Mouse (Mus musculus): ENCODE measurements around the gene Rfx5. TPM values are rescaled to one million over a fixed set of nuclear protein-coding genes. Genes with fewer than 3 reads are reported as not detected.
A peak's percentile ranks its signal among the peaks of the same experiment; 100 is the strongest.

Rfx5 gene
- polyA plus RNA-seq, 1 experiment from 2014 or later: 13.3 TPM

- Histone ChIP-seq H3K4me1 (peaks cover 14% of the 10 kb centered on the region; the same call in 1 of the 2 replicates), H3K9ac (no peak overlapping the region), H3K36me3 (0 out of 2 replicates have a peak, but pooled peaks cover 4% of the 10 kb centered on the region), H3K27me3 (no peaks in the 10 kb centered on the region), H3K4me2 (replicated peaks) (no peak overlapping the region), H3K27ac (no peak overlapping the region), H3K4me3 (no peak overlapping the region), H3K9me3 (no peaks in the 10 kb centered on the region)
- 83% methylated on average over 3 of the region's 3 CpGs for WGBS
- no peak for ATAC-seq (ENCODE audit: insufficient number of reproducible peaks, insufficient read depth, low FRiP score, low TSS enrichment)
Measured at GRCm38 (mm10) chr3:94972552-94972951, 18.7 kb downstream of the Rfx5 start.

- 89% methylated on average over 5 of the region's 5 CpGs for WGBS
- Histone ChIP-seq H3K4me3 (peak overlapping the region; percentile 90), H3K4me1 (peaks cover 14% of the 10 kb centered on the region; the same call in 1 of the 2 replicates), H3K4me2 (replicated peaks) (peak overlapping the region; percentile 57), H3K27me3 (no peaks in the 10 kb centered on the region), H3K9ac (no peak overlapping the region), H3K9me3 (no peaks in the 10 kb centered on the region), H3K27ac (no peak overlapping the region), H3K36me3 (0 out of 2 replicates have a peak, but pooled peaks cover 9% of the 10 kb centered on the region)
- ATAC-seq (ENCODE audit: insufficient number of reproducible peaks, insufficient read depth, low FRiP score, low TSS enrichment): no peak
Measured at GRCm38 (mm10) chr3:94973620-94974019, 19.7 kb downstream of the Rfx5 start.

GRCm38 (mm10) chr3:94974026-94974527 is 20.2 kb downstream of the Rfx5 start:
- Histone ChIP-seq H3K4me1 (peaks cover 14% of the 10 kb centered on the region; the same call in 1 of the 2 replicates), H3K9me3 (no peaks in the 10 kb centered on the region), H3K27ac (no peak overlapping the region), H3K36me3 (0 out of 2 replicates have a peak, but pooled peaks cover 9% of the 10 kb centered on the region), H3K4me3 (peak overlapping the region; percentile 90), H3K4me2 (replicated peaks) (peak overlapping the region; percentile 57), H3K27me3 (no peaks in the 10 kb centered on the region), H3K9ac (peak overlapping the region; percentile 52)
- WGBS: 16% methylated on average over 9 of the region's 9 CpGs
- no peak for ATAC-seq (ENCODE audit: insufficient number of reproducible peaks, insufficient read depth, low FRiP score, low TSS enrichment)

GRCm38 (mm10) chr3:94974528-94975422 is 20.9 kb downstream of the Rfx5 start, which contains the start of gene Pi4kb:
TSS of gene Pi4kb (plus strand) at chr3:94974731.
- H3K4me2 ChIP-seq (replicated peaks): peak within 1 kb of the TSS; percentile 71
- peak within 1 kb of the TSS; percentile 90 for H3K4me3 ChIP-seq
- ATAC-seq (ENCODE audit: insufficient number of reproducible peaks, insufficient read depth, low FRiP score, low TSS enrichment): peak; percentile 91

GRCm38 (mm10) chr3:94984312-94984711 is 30.4 kb downstream of the Rfx5 start:
- Histone ChIP-seq H3K4me1 (peaks cover 13% of the 10 kb centered on the region), H3K27ac (no peak overlapping the region), H3K27me3 (no peaks in the 10 kb centered on the region), H3K4me2 (replicated peaks) (no peak overlapping the region), H3K9me3 (no peaks in the 10 kb centered on the region), H3K36me3 (peaks cover 34% of the 10 kb centered on the region), H3K9ac (no peak overlapping the region), H3K4me3 (no peak overlapping the region)
- ATAC-seq (ENCODE audit: insufficient number of reproducible peaks, insufficient read depth, low FRiP score, low TSS enrichment): no peak
- WGBS: 90% methylated on average over 11 of the region's 11 CpGs

More at GRCm38 (mm10) chr3:94974528-94975422, 20.9 kb downstream of the Rfx5 start, which contains the start of gene Pi4kb:
- Histone ChIP-seq H3K9ac (peak within 1 kb of the TSS; percentile 94), H3K27me3 (no peaks in the 10 kb centered on the region), H3K36me3 (0 out of 2 replicates have a peak, but pooled peaks cover 9% of the 10 kb centered on the region), H3K9me3 (no peaks in the 10 kb centered on the region), H3K27ac (peak within 1 kb of the TSS; percentile 91), H3K4me1 (peaks cover 14% of the 10 kb centered on the region; the same call in 1 of the 2 replicates)
- WGBS: under 1% methylated on average over 57 of the region's 57 CpGs

GRCm38 (mm10) chr3:94985513-94985912 is 31.6 kb downstream of the Rfx5 start:
- no peaks in the 10 kb centered on the region for H3K27me3 ChIP-seq
- H3K4me3 ChIP-seq: no peak overlapping the region
- WGBS: 98% methylated on average over 2 of the region's 2 CpGs
- no peak overlapping the region for H3K4me2 ChIP-seq (replicated peaks)
- H3K4me1 ChIP-seq: peaks cover 21% of the 10 kb centered on the region
- no peak overlapping the region for H3K27ac ChIP-seq
- no peak overlapping the region for H3K9ac ChIP-seq
- H3K9me3 ChIP-seq: no peaks in the 10 kb centered on the region
- no peak for ATAC-seq (ENCODE audit: insufficient number of reproducible peaks, insufficient read depth, low FRiP score, low TSS enrichment)
- peaks cover 34% of the 10 kb centered on the region for H3K36me3 ChIP-seq

- H3K4me3 ChIP-seq: no peak overlapping the region
- no peaks in the 10 kb centered on the region for H3K27me3 ChIP-seq
- no peak overlapping the region for H3K9ac ChIP-seq
- no peak for ATAC-seq (ENCODE audit: insufficient number of reproducible peaks, insufficient read depth, low FRiP score, low TSS enrichment)
- no peak overlapping the region for H3K27ac ChIP-seq
- no peaks in the 10 kb centered on the region for H3K9me3 ChIP-seq
- no peak overlapping the region for H3K4me2 ChIP-seq (replicated peaks)
- H3K36me3 ChIP-seq: peaks cover 38% of the 10 kb centered on the region
- peaks cover 23% of the 10 kb centered on the region for H3K4me1 ChIP-seq
Measured at GRCm38 (mm10) chr3:94987578-94987977, 33.7 kb downstream of the Rfx5 start.

- Histone ChIP-seq H3K27me3 (no peaks in the 10 kb centered on the region), H3K27ac (peak overlapping the region; percentile 69), H3K4me3 (no peak overlapping the region), H3K4me1 (peaks cover 23% of the 10 kb centered on the region), H3K9me3 (no peaks in the 10 kb centered on the region), H3K36me3 (peaks cover 39% of the 10 kb centered on the region), H3K9ac (no peak overlapping the region), H3K4me2 (replicated peaks) (peak overlapping the region; percentile 24)
- peak; percentile 62; the same call in 1 of the 2 replicates for ATAC-seq (ENCODE audit: insufficient number of reproducible peaks, insufficient read depth, low FRiP score, low TSS enrichment)
- 22% methylated on average over 9 of the region's 9 CpGs for WGBS
Measured at GRCm38 (mm10) chr3:94989159-94989761, 35.4 kb downstream of the Rfx5 start.

- no peak for ATAC-seq (ENCODE audit: insufficient number of reproducible peaks, insufficient read depth, low FRiP score, low TSS enrichment)
- Histone ChIP-seq H3K4me2 (replicated peaks) (no peak overlapping the region), H3K4me3 (no peak overlapping the region), H3K27ac (no peak overlapping the region), H3K9me3 (no peaks in the 10 kb centered on the region), H3K36me3 (peaks cover 88% of the 10 kb centered on the region), H3K9ac (no peak overlapping the region), H3K4me1 (no peaks in the 10 kb centered on the region), H3K27me3 (no peaks in the 10 kb centered on the region)
- 33% methylated on average over 2 of the region's 2 CpGs for WGBS
Measured at GRCm38 (mm10) chr3:94996946-94997345, 43.1 kb downstream of the Rfx5 start.

GRCm38 (mm10) chr3:95002569-95002968 is 48.7 kb downstream of the Rfx5 start:
- Histone ChIP-seq H3K4me1 (no peaks in the 10 kb centered on the region), H3K9me3 (no peaks in the 10 kb centered on the region), H3K9ac (no peak overlapping the region), H3K27me3 (no peaks in the 10 kb centered on the region), H3K4me2 (replicated peaks) (no peak overlapping the region), H3K36me3 (peaks cover 85% of the 10 kb centered on the region), H3K27ac (no peak overlapping the region), H3K4me3 (no peak overlapping the region)
- WGBS: 78% methylated on average over 4 of the region's 4 CpGs
- ATAC-seq (ENCODE audit: insufficient number of reproducible peaks, insufficient read depth, low FRiP score, low TSS enrichment): no peak

GRCm38 (mm10) chr3:95003273-95003672 is 49.4 kb downstream of the Rfx5 start:
- no peak for ATAC-seq (ENCODE audit: insufficient number of reproducible peaks, insufficient read depth, low FRiP score, low TSS enrichment)
- H3K36me3 ChIP-seq: peaks cover 85% of the 10 kb centered on the region

More at GRCm38 (mm10) chr3:95003273-95003672, 49.4 kb downstream of the Rfx5 start:
- Histone ChIP-seq H3K4me2 (replicated peaks) (no peak overlapping the region), H3K4me3 (no peak overlapping the region), H3K9ac (no peak overlapping the region), H3K9me3 (no peaks in the 10 kb centered on the region), H3K27ac (no peak overlapping the region), H3K27me3 (no peaks in the 10 kb centered on the region), H3K4me1 (no peaks in the 10 kb centered on the region)

Measured in embryonic facial prominence, embryonic 12.5 days (tissue).